Mouse (Mus musculus) bone marrow, adult 2 months (tissue): ENCODE data around the gene Them7. TPM values are rescaled to one million over a fixed set of nuclear protein-coding genes. Genes with fewer than 3 reads are reported as not detected.

Source experiments
- H3K27ac ChIP-seq: fragments of 200-500 bp; 2 replicates; pipeline ENCODE4 v1.5.1; 2012; ENCODE audit warnings: low read depth, mild to moderate bottlenecking, control low read depth, inconsistent platforms, low read length; ENCODE audit not compliant: control insufficient read depth, poor library complexity, insufficient read depth
- H3K4me1 ChIP-seq: fragments of 200-500 bp; 2 replicates; pipeline ENCODE4 v1.6.1; 2011; ENCODE audit warnings: low read length; ENCODE audit not compliant: control insufficient read depth, insufficient read depth
- H3K4me3 ChIP-seq: fragments of 200-500 bp; replicated peaks from 2 replicates; pipeline ENCODE3; 2011; ENCODE audit warnings: mild to moderate bottlenecking, low read depth, low read length, control low read depth; ENCODE audit not compliant: control insufficient read depth
- CTCF ChIP-seq: fragments of 200-500 bp; IDR thresholded peaks from 2 replicates; pipeline ENCODE4 v1.5.1; 2011; ENCODE audit warnings: low read length, control low read depth; ENCODE audit not compliant: control insufficient read depth, insufficient read depth
- POLR2A ChIP-seq: fragments of 200-500 bp; IDR thresholded peaks from 2 replicates; pipeline ENCODE4 v1.6.1; 2011; ENCODE audit warnings: low read depth, mild to moderate bottlenecking, control low read depth, low read length, borderline replicate concordance; ENCODE audit not compliant: control insufficient read depth
- WGBS: fragments of 180-500 bp; shearing (Covaris S2); methylation state at CpG from one replicate; pipeline ENCODE4 v1.1.7; 2018; 5-methylcytosine and 5-hydroxymethylcytosine counted together
- polyA plus RNA-seq: library from polyadenylated mRNA; stranded (reverse); fragments of >200 nt; gene quantifications from 2 replicates; pipeline ENCODE4 v1.2.4, GENCODE M21; 2011; ENCODE audit warnings: low replicate concordance; ENCODE audit not compliant: missing spikeins, insufficient read depth, insufficient read length

The Them7 gene
- polyA plus RNA-seq, 1 experiment = not detected

GRCm38 (mm10) chr2:105200152-105200551, 24.0 kb upstream of the Them7 start:
- Histone ChIP-seq H3K4me3 (no peak overlapping the region), H3K27ac (no peak overlapping the region), H3K4me1 (no peaks in the 10 kb centered on the region; the same call in 1 of the 2 replicates)
- no peak for TF ChIP-seq CTCF
- no peak for TF ChIP-seq POLR2A
- WGBS = 60% methylated on average over 8 of the region's 8 CpGs

- Histone ChIP-seq H3K4me1 (no peaks in the 10 kb centered on the region), H3K27ac (no peak overlapping the region), H3K4me3 (no peak overlapping the region)
- TF ChIP-seq POLR2A = no peak
- TF ChIP-seq CTCF = no peak
- WGBS = 75% methylated on average over 9 of the region's 9 CpGs
Measured at GRCm38 (mm10) chr2:105206563-105207174, 17.5 kb upstream of the Them7 start.

GRCm38 (mm10) chr2:105212839-105213238, 11.3 kb upstream of the Them7 start:
- no peak for TF ChIP-seq POLR2A
- TF ChIP-seq CTCF = no peak
- WGBS = 58% methylated on average over 7 of the region's 7 CpGs
- Histone ChIP-seq H3K4me1 (no peaks in the 10 kb centered on the region), H3K27ac (no peak overlapping the region), H3K4me3 (no peak overlapping the region)

- TF ChIP-seq CTCF (no peak), POLR2A (no peak)
- WGBS = 40% methylated on average over 8 of the region's 8 CpGs
- no peaks in the 10 kb centered on the region; the same call in 1 of the 2 replicates for H3K4me1 ChIP-seq
- no peak overlapping the region for H3K4me3 ChIP-seq
- no peak overlapping the region for H3K27ac ChIP-seq
Measured at GRCm38 (mm10) chr2:105215914-105216313, 8.2 kb upstream of the Them7 start.

- Histone ChIP-seq H3K4me3 (no peak overlapping the region), H3K27ac (no peak overlapping the region), H3K4me1 (no peaks in the 10 kb centered on the region; the same call in 1 of the 2 replicates)
- TF ChIP-seq CTCF = no peak
- TF ChIP-seq POLR2A = no peak
- 37% methylated on average over 5 of the region's 5 CpGs for WGBS
Measured at GRCm38 (mm10) chr2:105219229-105219628, 4.9 kb upstream of the Them7 start.

GRCm38 (mm10) chr2:105219664-105220063, 4.5 kb upstream of the Them7 start:
- Histone ChIP-seq H3K4me1 (no peaks in the 10 kb centered on the region; the same call in 1 of the 2 replicates), H3K27ac (no peak overlapping the region), H3K4me3 (no peak overlapping the region)
- 14% methylated on average over 8 of the region's 8 CpGs for WGBS
- TF ChIP-seq POLR2A (no peak), CTCF (no peak)

GRCm38 (mm10) chr2:105220738-105221303, 3.3 kb upstream of the Them7 start:
- Histone ChIP-seq H3K4me3 (no peak overlapping the region), H3K27ac (no peak overlapping the region), H3K4me1 (no peaks in the 10 kb centered on the region; the same call in 1 of the 2 replicates)
- no peak for TF ChIP-seq CTCF
- no peak for TF ChIP-seq POLR2A
- WGBS = 82% methylated on average over 9 of the region's 9 CpGs

GRCm38 (mm10) chr2:105223606-105224005, 514 bp upstream of the Them7 start:
- no peak overlapping the region for H3K27ac ChIP-seq
- no peak overlapping the region for H3K4me3 ChIP-seq
- no peak for TF ChIP-seq CTCF
- TF ChIP-seq POLR2A = no peak
- 85% methylated on average over 11 of the region's 11 CpGs for WGBS
- no peaks in the 10 kb centered on the region; the same call in 1 of the 2 replicates for H3K4me1 ChIP-seq
